In the genomic region with DNA sequence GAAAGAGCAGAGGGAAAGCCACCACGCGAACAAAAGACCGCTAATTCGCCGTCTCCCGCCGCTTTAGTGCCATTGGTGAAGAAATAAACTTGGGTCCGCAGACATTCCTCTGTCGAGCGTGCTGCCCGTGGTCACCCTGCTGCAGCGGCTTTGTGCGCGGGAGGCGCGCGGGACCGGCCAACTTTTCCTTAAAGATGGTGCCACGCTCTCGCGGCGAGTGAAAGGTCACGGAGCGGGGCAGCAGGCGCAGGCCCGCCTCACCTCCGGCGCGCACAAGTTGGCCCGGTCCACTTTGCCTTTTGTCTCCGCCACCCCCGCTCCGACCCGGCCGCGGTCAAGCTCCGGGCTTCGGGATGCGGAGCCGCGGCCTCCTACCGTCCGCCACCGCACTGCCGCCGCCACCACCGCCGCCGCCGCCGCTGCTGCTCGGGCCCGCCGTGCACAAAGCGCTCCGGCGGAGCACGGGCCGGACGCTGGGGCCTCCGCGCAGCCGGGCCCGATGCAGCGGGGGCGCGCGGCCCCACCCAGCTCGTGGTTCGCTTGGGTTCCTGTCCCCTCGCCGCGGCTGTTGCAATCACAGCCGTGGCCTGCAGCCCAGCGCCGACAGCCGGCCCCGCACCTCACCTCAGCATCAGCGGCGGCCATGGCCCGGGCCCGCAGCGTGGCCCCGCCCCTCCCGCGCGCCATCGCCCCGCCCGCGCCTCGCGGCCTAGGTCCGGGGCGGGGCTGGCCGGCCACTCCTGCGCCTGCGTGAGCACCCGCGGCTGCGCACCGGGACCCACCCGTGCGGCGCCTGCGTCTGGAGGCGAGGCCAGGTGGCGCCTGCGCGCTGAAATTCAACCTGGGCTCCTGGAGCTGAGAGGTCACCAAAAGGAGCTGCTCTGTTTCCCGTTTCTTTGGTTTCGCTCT, we compare ENCODE assay signal across 7 mouse cellular contexts. TPM values are rescaled to one million over a fixed set of nuclear protein-coding genes. Genes with fewer than 3 reads are reported as not detected.
DNase-seq lines count a peak whose midpoint lies in the region; ATAC-seq lines count a peak whose summit lies in the region.

A gene (minus strand): TSS at position 685 of the 909 bp plus-strand sequence.

- H3K9ac ChIP-seq in intestine, embryonic 16.5 days (ENCODE audit: low read depth, low read length), result peak within 1 kb of the TSS; percentile 97
- peak within 1 kb of the TSS; percentile 99 for H3K9ac ChIP-seq in midbrain, embryonic 11.5 days (ENCODE audit: low read length)

- under 1% methylated on average over 107 of the region's 112 CpGs for WGBS in intestine, embryonic 16.5 days
- under 1% methylated on average over 94 of the region's 112 CpGs for whole genome bisulfite sequencing in midbrain, embryonic 11.5 days

- H3K4me1 ChIP-seq in intestine, embryonic 16.5 days (ENCODE audit: control insufficient read depth, insufficient read depth, low read length), result peaks cover 7% of the 10 kb centered on the region
- peaks cover 11% of the 10 kb centered on the region for H3K4me1 ChIP-seq in midbrain, embryonic 11.5 days (ENCODE audit: control insufficient read depth, insufficient read depth, low read length)

- H3K36me3 ChIP-seq in intestine, embryonic 16.5 days (ENCODE audit: control insufficient read depth, insufficient read depth, low read length), result no peaks in the 10 kb centered on the region
- H3K36me3 ChIP-seq in midbrain, embryonic 11.5 days (ENCODE audit: control insufficient read depth, insufficient read depth, low read length), result no peaks in the 10 kb centered on the region

- intact Hi-C loops in left cerebral cortex, postnatal 36 days (cut with DNase I), result no loop called here

- H3K27ac ChIP-seq in intestine, embryonic 16.5 days (ENCODE audit: low read length), result peak within 1 kb of the TSS; percentile 94
- peak within 1 kb of the TSS; percentile 92 for H3K27ac ChIP-seq in midbrain, embryonic 11.5 days (ENCODE audit: low read depth, low read length)

- DNase-seq in adrenal gland, adult 2 months, result peak; percentile 98
- peak; percentile 87 for DNase-seq in embryo, embryonic 11.5 days (ENCODE audit: low read depth, low spot score)
- peak; percentile 93 for DNase-seq in gastrocnemius, postnatal 4 days (ENCODE audit: low spot score in 2 of 2)
- peak; percentile 93 to 97 for DNase-seq in left cerebral cortex, postnatal 36 days (ENCODE audit: low spot score in 2 of 2)
- peak; percentile 99 for DNase-seq in midbrain, embryonic 11.5 days (ENCODE audit: low spot score, missing footprints)
- peak; percentile 91 for DNase-seq in skeletal muscle tissue, adult 2 months (ENCODE audit: low read depth, low spot score)

- H3K4me3 ChIP-seq in intestine, embryonic 16.5 days (ENCODE audit: low read length), result peak within 1 kb of the TSS; percentile 89
- peak within 1 kb of the TSS; percentile 95 for H3K4me3 ChIP-seq in midbrain, embryonic 11.5 days (ENCODE audit: low read depth, low read length)

- H3K27me3 ChIP-seq in intestine, embryonic 16.5 days (replicated peaks; ENCODE audit: control insufficient read depth, insufficient read depth, low read length), result no peaks in the 10 kb centered on the region
- no peaks in the 10 kb centered on the region for H3K27me3 ChIP-seq in midbrain, embryonic 11.5 days (ENCODE audit: control insufficient read depth, insufficient read depth, low read length)

- peak; percentile 98 for ATAC-seq in intestine, embryonic 16.5 days
- ATAC-seq in midbrain, embryonic 11.5 days (ENCODE audit: low FRiP score), result peak; percentile 99

- peak within 1 kb of the TSS; percentile 69 for H3K4me2 ChIP-seq in intestine, embryonic 16.5 days (ENCODE audit: low read depth, low read length)
- H3K4me2 ChIP-seq in midbrain, embryonic 11.5 days, result peak within 1 kb of the TSS; percentile 85

- H3K9me3 ChIP-seq in intestine, embryonic 16.5 days (ENCODE audit: control insufficient read depth, low read length), result no peaks in the 10 kb centered on the region
- H3K9me3 ChIP-seq in midbrain, embryonic 11.5 days (ENCODE audit: control insufficient read depth, low read length), result no peaks in the 10 kb centered on the region

RNA-seq across cellular contexts. Expression of the gene that starts here (rescaled TPM):
- 10 to 100 TPM; 43.4 to 59.6 TPM for total RNA-seq in adrenal gland, adult 2 months (2021)
- 30.0 and 33.5 TPM in 2 replicates for polyA plus RNA-seq in adrenal gland, adult 2 months (2012; rRNA removed)
- total RNA-seq in gastrocnemius, postnatal 4 days (2021), result 10 to 100 TPM; 65.2 to 72.5 TPM
- 51.7 and 56.0 TPM in 2 replicates for polyA plus RNA-seq in intestine, embryonic 16.5 days (2015; fragmentation: Nextera tagmentation; extraction: Ambion mirVana)
- total RNA-seq in left cerebral cortex, postnatal 36 days (2021), result 10 to 100 TPM; 47.0 to 62.6 TPM
- polyA plus RNA-seq in midbrain, embryonic 11.5 days (2014; fragmentation: Nextera tagmentation; extraction: Ambion mirVana), result 95.8 and 96.5 TPM in 2 replicates

Comparison
In these comparisons a context has a peak if more than half of its experiments do, and no peak if none do; other contexts are left out.
1. Peak in every context shown above with its lines: DNase-seq, ATAC-seq, H3K4me3 ChIP-seq and H3K27ac ChIP-seq.